Mouse (Mus musculus): ENCODE data around the gene Mapk8ip1. TPM values are rescaled to one million over a fixed set of nuclear protein-coding genes. Genes with fewer than 3 reads are reported as not detected.

The Mapk8ip1 gene
- total and polyA plus RNA-seq, 2 experiments from 2014 or later, result 150 to 225 TPM

- 32% methylated on average over 17 of the region's 17 CpGs for WGBS
- TF ChIP-seq CTCF (IDR thresholded peaks at IDR 0.05; ENCODE audit: low read depth), result no peak
- Histone ChIP-seq H3K4me3 (ENCODE audit: low read depth, low read length) (peak overlapping the region; percentile 90), H3K4me2 (ENCODE audit: low read depth) (peak overlapping the region; percentile 81), H3K9ac (peak overlapping the region; percentile 88), H3K27ac (ENCODE audit: low read depth, low read length) (peak overlapping the region; percentile 86), H3K4me1 (ENCODE audit: insufficient read depth) (peaks cover 40% of the 10 kb centered on the region), H3K36me3 (ENCODE audit: insufficient read depth) (no peaks in the 10 kb centered on the region), H3K27me3 (ENCODE audit: insufficient read depth, low read length) (no peaks in the 10 kb centered on the region), H3K9me3 (ENCODE audit: low read length) (no peaks in the 10 kb centered on the region)
- peak; percentile 30 for DNase-seq
- no peak for ATAC-seq
Measured at GRCm38 (mm10) chr2:92432299-92433295, 31.5 kb upstream of the Mapk8ip1 start.

GRCm38 (mm10) chr2:92431611-92432179 lies 30.6 kb upstream of the Mapk8ip1 start:
- 20% methylated on average over 11 of the region's 11 CpGs for WGBS
- Histone ChIP-seq H3K4me3 (ENCODE audit: low read depth, low read length) (peak overlapping the region; percentile 90), H3K4me2 (ENCODE audit: low read depth) (peak overlapping the region; percentile 81), H3K27me3 (ENCODE audit: insufficient read depth, low read length) (no peaks in the 10 kb centered on the region), H3K9me3 (ENCODE audit: low read length) (no peaks in the 10 kb centered on the region), H3K9ac (peak overlapping the region; percentile 88), H3K36me3 (ENCODE audit: insufficient read depth) (no peaks in the 10 kb centered on the region), H3K4me1 (ENCODE audit: insufficient read depth) (peaks cover 40% of the 10 kb centered on the region), H3K27ac (ENCODE audit: low read depth, low read length) (peak overlapping the region; percentile 86)
- DNase-seq, result no peak
- no peak for ATAC-seq
- TF ChIP-seq CTCF (IDR thresholded peaks at IDR 0.05; ENCODE audit: low read depth), result no peak

GRCm38 (mm10) chr2:92430723-92431541 lies 29.9 kb upstream of the Mapk8ip1 start:
- WGBS, result 51% methylated on average over 21 of the region's 21 CpGs
- H3K36me3 ChIP-seq (ENCODE audit: insufficient read depth), result 0 out of 2 replicates have a peak, but pooled peaks cover 2% of the 10 kb centered on the region
- peak overlapping the region; percentile 90 for H3K4me3 ChIP-seq (ENCODE audit: low read depth, low read length)
- H3K27ac ChIP-seq (ENCODE audit: low read depth, low read length), result peak overlapping the region; percentile 86
- ATAC-seq (peak; percentile 44), DNase-seq (peak; percentile 86)
- peaks cover 40% of the 10 kb centered on the region for H3K4me1 ChIP-seq (ENCODE audit: insufficient read depth)
- peak overlapping the region; percentile 88 for H3K9ac ChIP-seq
- TF ChIP-seq CTCF (IDR thresholded peaks at IDR 0.05; ENCODE audit: low read depth), result peak; percentile 27; the same call in 1 of the 2 replicates
- no peaks in the 10 kb centered on the region for H3K9me3 ChIP-seq (ENCODE audit: low read length)
- H3K4me2 ChIP-seq (ENCODE audit: low read depth), result peak overlapping the region; percentile 81
- no peaks in the 10 kb centered on the region for H3K27me3 ChIP-seq (ENCODE audit: insufficient read depth, low read length)

GRCm38 (mm10) chr2:92430089-92430488 lies 29.0 kb upstream of the Mapk8ip1 start:
- H3K27me3 ChIP-seq (ENCODE audit: insufficient read depth, low read length), result no peaks in the 10 kb centered on the region

GRCm38 (mm10) chr2:92427882-92428281 lies 26.8 kb upstream of the Mapk8ip1 start:
- peaks cover 21% of the 10 kb centered on the region for H3K36me3 ChIP-seq (ENCODE audit: insufficient read depth)
- peak overlapping the region; percentile 15; the same call in 1 of the 2 replicates for H3K4me2 ChIP-seq (ENCODE audit: low read depth)
- H3K9ac ChIP-seq, result no peak overlapping the region
- 41% methylated on average over 6 of the region's 6 CpGs for WGBS
- no peak overlapping the region for H3K4me3 ChIP-seq (ENCODE audit: low read depth, low read length)
- ATAC-seq (peak; percentile 67), DNase-seq (peak; percentile 74)
- no peaks in the 10 kb centered on the region for H3K27me3 ChIP-seq (ENCODE audit: insufficient read depth, low read length)
- no peaks in the 10 kb centered on the region for H3K9me3 ChIP-seq (ENCODE audit: low read length)
- peaks cover 36% of the 10 kb centered on the region for H3K4me1 ChIP-seq (ENCODE audit: insufficient read depth)
- TF ChIP-seq CTCF (IDR thresholded peaks at IDR 0.05; ENCODE audit: low read depth), result no peak
- H3K27ac ChIP-seq (ENCODE audit: low read depth, low read length), result peak overlapping the region; percentile 68

More at GRCm38 (mm10) chr2:92430089-92430488, 29.0 kb upstream of the Mapk8ip1 start:
- Histone ChIP-seq H3K9me3 (ENCODE audit: low read length) (no peaks in the 10 kb centered on the region), H3K9ac (peak overlapping the region; percentile 88; the same call in 1 of the 2 replicates), H3K4me1 (ENCODE audit: insufficient read depth) (peaks cover 43% of the 10 kb centered on the region), H3K27ac (ENCODE audit: low read depth, low read length) (no peak overlapping the region), H3K4me3 (ENCODE audit: low read depth, low read length) (no peak overlapping the region), H3K36me3 (ENCODE audit: insufficient read depth) (peaks cover 9% of the 10 kb centered on the region; the same call in 1 of the 2 replicates), H3K4me2 (ENCODE audit: low read depth) (no peak overlapping the region)
- no peak for TF ChIP-seq CTCF (IDR thresholded peaks at IDR 0.05; ENCODE audit: low read depth)
- WGBS, result 83% methylated on average over 2 of the region's 2 CpGs
- DNase-seq, result no peak
- ATAC-seq, result no peak

- no peak for DNase-seq
- H3K9ac ChIP-seq, result no peak overlapping the region
- H3K36me3 ChIP-seq (ENCODE audit: insufficient read depth), result peaks cover 35% of the 10 kb centered on the region
- no peaks in the 10 kb centered on the region for H3K9me3 ChIP-seq (ENCODE audit: low read length)
- H3K4me3 ChIP-seq (ENCODE audit: low read depth, low read length), result no peak overlapping the region
- no peak for TF ChIP-seq CTCF (IDR thresholded peaks at IDR 0.05; ENCODE audit: low read depth)
- H3K4me1 ChIP-seq (ENCODE audit: insufficient read depth), result peaks cover 24% of the 10 kb centered on the region
- H3K4me2 ChIP-seq (ENCODE audit: low read depth), result no peak overlapping the region
- H3K27me3 ChIP-seq (ENCODE audit: insufficient read depth, low read length), result no peaks in the 10 kb centered on the region
- no peak for ATAC-seq
- 50% methylated on average over 3 of the region's 3 CpGs for WGBS
- peak overlapping the region; percentile 77; the same call in 1 of the 2 replicates for H3K27ac ChIP-seq (ENCODE audit: low read depth, low read length)
Measured at GRCm38 (mm10) chr2:92426426-92426825, 25.4 kb upstream of the Mapk8ip1 start.
